Mouse (Mus musculus) gastrocnemius, adult 8-10 months (tissue): ENCODE measurements at regions not wholly inside any gene's neighbourhood (a gene's known extent, or its start where the extent isn't known, plus 50 kb on each side); places are given as distances from the start of the nearest gene placed in this dataset.

Experiments
- DNase-seq, 2 experiments: peaks; one replicate each; pipeline ENCODE4 v3.0.0; 2022; ENCODE audit warnings: low spot score in 2 of 2

GRCm38 (mm10) chr4:12272914-12273313 is 101.1 kb upstream of the Fam92a start:
- no peak for DNase-seq

GRCm38 (mm10) chr4:12272378-12272777 is 100.6 kb upstream of the Fam92a start:
- DNase-seq, result no peak

GRCm38 (mm10) chr4:12263746-12264145 is 91.9 kb upstream of the Fam92a start:
- DNase-seq, result no peak

GRCm38 (mm10) chr4:12263197-12263596 is 91.4 kb upstream of the Fam92a start:
- DNase-seq, result no peak

GRCm38 (mm10) chr4:12247994-12248393 is 76.2 kb upstream of the Fam92a start:
- no peak for DNase-seq

GRCm38 (mm10) chr4:12246595-12246994 is 74.8 kb upstream of the Fam92a start:
- DNase-seq, result no peak

- DNase-seq, result no peak
Measured at GRCm38 (mm10) chr4:12240941-12241571, 69.2 kb upstream of the Fam92a start.

- DNase-seq, result no peak
Measured at GRCm38 (mm10) chr4:12230731-12231130, 58.9 kb upstream of the Fam92a start.
